Mouse (Mus musculus): Measurements from ENCODE around the gene Hdac10.

- no peak for TF ChIP-seq TAL1 (IDR thresholded peaks at IDR 0.05; ENCODE audit: low read length)
- TF ChIP-seq GATA1 (IDR thresholded peaks at IDR 0.05; ENCODE audit: low read length) = no peak
These were observed 31.1 kb downstream of the Hdac10 start for GRCm38 (mm10) chr15:89097450-89097849.

All from erythroblast, embryonic 14.5 days (primary cell).